In the genomic region with DNA sequence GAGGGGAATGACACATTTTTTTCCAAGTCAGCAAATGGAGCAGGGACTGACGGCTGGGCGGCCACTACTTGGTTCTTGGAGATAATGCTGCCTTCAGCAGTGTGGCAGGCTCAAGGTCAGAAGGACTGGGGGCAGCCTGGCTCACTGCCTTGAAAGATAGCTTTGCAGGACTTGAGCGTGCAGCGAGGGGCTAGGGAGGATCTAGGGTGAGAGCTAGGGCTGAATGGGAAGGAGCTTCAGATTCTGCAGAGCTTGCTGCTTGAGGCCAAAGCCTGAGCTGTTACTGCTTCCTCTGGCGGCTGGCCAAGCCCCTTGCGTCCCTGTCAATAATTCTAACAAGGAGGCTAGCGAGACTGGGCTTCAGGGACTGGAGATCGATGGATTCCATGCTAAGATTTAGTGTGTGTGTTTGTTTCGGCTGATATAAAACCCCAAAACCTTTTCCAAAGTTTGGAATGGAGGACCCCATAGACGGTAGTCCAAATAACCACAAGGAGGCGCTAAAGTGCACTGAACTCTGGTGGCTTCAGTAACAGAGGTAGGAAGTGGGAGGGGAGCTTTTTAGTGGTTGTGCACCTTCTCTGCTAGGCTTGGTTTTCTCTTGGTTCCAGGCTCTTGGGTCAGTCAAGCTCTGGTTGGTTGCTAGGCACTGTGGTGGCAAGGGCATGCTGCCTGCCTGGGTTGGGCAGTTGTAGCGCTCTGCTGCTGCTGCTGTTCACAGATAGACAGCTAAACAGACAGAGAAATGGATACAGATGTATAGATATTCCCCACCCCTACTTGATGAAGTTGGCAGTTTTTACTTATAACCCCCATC, we compare ENCODE assay signal across 8 mouse cellular contexts. TPM values are rescaled to one million over a fixed set of nuclear protein-coding genes. Genes with fewer than 3 reads are reported as not detected.
DNase-seq lines count a peak whose midpoint lies in the region; ATAC-seq and TF ChIP-seq lines count a peak whose summit lies in the region.

No protein-coding gene starts in this region.

- H3K9me3 ChIP-seq in forebrain, embryonic 12.5 days, result no peaks in the 10 kb centered on the region
- H3K9me3 ChIP-seq in liver, postnatal 0 days (ENCODE audit: low read length), result no peaks in the 10 kb centered on the region
- no peaks in the 10 kb centered on the region for H3K9me3 ChIP-seq in neural tube, embryonic 13.5 days

- WGBS in forebrain, embryonic 12.5 days, result 19% methylated on average over 12 of the region's 12 CpGs
- WGBS in liver, postnatal 0 days (ENCODE audit: insufficient replicate concordance), result 28% methylated on average over 12 of the region's 12 CpGs
- 17% methylated on average over 12 of the region's 12 CpGs for WGBS in neural tube, embryonic 13.5 days

- intact Hi-C loops in heart, postnatal 10 days (cut with DNase I), result loop anchor here (1.0 to 2.0 kb wide), 2 partner anchors 29 to 354 kb away; no protein-coding TSS in a partner anchor

- H3K36me3 ChIP-seq in forebrain, embryonic 12.5 days (replicated peaks), result peaks cover 62% of the 10 kb centered on the region
- H3K36me3 ChIP-seq in liver, postnatal 0 days (replicated peaks; ENCODE audit: insufficient read depth, low read length), result peaks cover 69% of the 10 kb centered on the region
- H3K36me3 ChIP-seq in neural tube, embryonic 13.5 days, result peaks cover 54% of the 10 kb centered on the region

- DNase-seq in ES-CJ7 (ENCODE audit: low read depth, low spot score), result peak; percentile 89
- peak; percentile 39 for DNase-seq in c-Kit-negative CD71-positive TER-119-positive erythroid progenitor cells, embryonic 14.5 days (ENCODE audit: low read depth, low spot score)
- DNase-seq in heart, postnatal 10 days, result peak; percentile 88 to 89
- peak; percentile 86 to 87 for DNase-seq in kidney, postnatal 36 days
- DNase-seq in liver, postnatal 0 days, result peak; percentile 61
- DNase-seq in testis, postnatal 14 days (ENCODE audit: low spot score), result peak; percentile 84

- H3K27me3 ChIP-seq in forebrain, embryonic 12.5 days, result no peaks in the 10 kb centered on the region
- no peaks in the 10 kb centered on the region for H3K27me3 ChIP-seq in liver, postnatal 0 days (ENCODE audit: insufficient read depth, low read length)
- no peaks in the 10 kb centered on the region for H3K27me3 ChIP-seq in neural tube, embryonic 13.5 days

- peaks cover 48% of the 10 kb centered on the region for H3K4me1 ChIP-seq in forebrain, embryonic 12.5 days
- H3K4me1 ChIP-seq in liver, postnatal 0 days (ENCODE audit: insufficient read depth), result peaks cover 47% of the 10 kb centered on the region
- H3K4me1 ChIP-seq in neural tube, embryonic 13.5 days (replicated peaks), result peaks cover 63% of the 10 kb centered on the region

- no peak overlapping the region for H3K4me3 ChIP-seq in forebrain, embryonic 12.5 days (replicated peaks)
- 0 out of 2 replicates have a peak overlapping the region, but pooled peaks have one; percentile 11 for H3K4me3 ChIP-seq in liver, postnatal 0 days (ENCODE audit: low read depth, low read length)
- H3K4me3 ChIP-seq in neural tube, embryonic 13.5 days, result 0 out of 2 replicates have a peak overlapping the region, but pooled peaks have one; percentile 3

- peak; percentile 89 for TF ChIP-seq CTCF in liver, postnatal 0 days (IDR thresholded peaks at IDR 0.05; ENCODE audit: low read depth)

- peak; percentile 37 for ATAC-seq in forebrain, embryonic 12.5 days (ENCODE audit: low FRiP score)
- peak; percentile 63 for ATAC-seq in liver, postnatal 0 days
- peak; percentile 55 for ATAC-seq in neural tube, embryonic 13.5 days (ENCODE audit: low read depth)

- no peak for TF ChIP-seq EP300 in liver, postnatal 0 days (IDR thresholded peaks at IDR 0.05; ENCODE audit: low read depth)

- 0 out of 2 replicates have a peak overlapping the region, but pooled peaks have one; percentile 7 for H3K9ac ChIP-seq in forebrain, embryonic 12.5 days
- H3K9ac ChIP-seq in liver, postnatal 0 days (replicated peaks), result peak overlapping the region; percentile 44; the same call in 1 of the 2 replicates
- peak overlapping the region; percentile 74 for H3K9ac ChIP-seq in neural tube, embryonic 13.5 days

- H3K4me2 ChIP-seq in forebrain, embryonic 12.5 days, result peak overlapping the region; percentile 43
- peak overlapping the region; percentile 55 for H3K4me2 ChIP-seq in liver, postnatal 0 days (ENCODE audit: low read depth, low read length)
- H3K4me2 ChIP-seq in neural tube, embryonic 13.5 days, result peak overlapping the region; percentile 48

- H3K27ac ChIP-seq in forebrain, embryonic 12.5 days, result peak overlapping the region; percentile 98
- H3K27ac ChIP-seq in liver, postnatal 0 days (ENCODE audit: low read depth), result peak overlapping the region; percentile 95
- peak overlapping the region; percentile 99 for H3K27ac ChIP-seq in neural tube, embryonic 13.5 days (replicated peaks)

RNA-seq across cellular contexts. Expression of a gene that starts 25.1 kb away (rescaled TPM):
- polyA plus RNA-seq in forebrain, embryonic 12.5 days (2016; fragmentation: Nextera tagmentation; extraction: Ambion mirVana), result 131 and 144 TPM in 2 replicates
- total RNA-seq in heart, postnatal 10 days (2021), result 100 to 1,000 TPM; 125 to 133 TPM
- polyA plus RNA-seq in liver, postnatal 0 days (2015; fragmentation: Nextera tagmentation; extraction: Ambion mirVana), result 65.6 and 76.8 TPM in 2 replicates
- polyA plus RNA-seq in neural tube, embryonic 13.5 days (2015; fragmentation: Nextera tagmentation; extraction: Ambion mirVana), result 124 and 126 TPM in 2 replicates

RNA-seq across cellular contexts. Expression of a gene that starts 25.3 kb away (rescaled TPM):
- polyA plus RNA-seq in forebrain, embryonic 12.5 days (2016; fragmentation: Nextera tagmentation; extraction: Ambion mirVana), result 22.5 and 23.0 TPM in 2 replicates
- total RNA-seq in heart, postnatal 10 days (2021), result 100 to 1,000 TPM; 448 to 485 TPM
- polyA plus RNA-seq in liver, postnatal 0 days (2015; fragmentation: Nextera tagmentation; extraction: Ambion mirVana), result 57.5 and 64.3 TPM in 2 replicates
- polyA plus RNA-seq in neural tube, embryonic 13.5 days (2015; fragmentation: Nextera tagmentation; extraction: Ambion mirVana), result 22.2 and 23.0 TPM in 2 replicates

RNA-seq across cellular contexts. Expression of a gene that starts 33.1 kb away (rescaled TPM):
- 2.3 and 2.7 TPM in 2 replicates for polyA plus RNA-seq in forebrain, embryonic 12.5 days (2016; fragmentation: Nextera tagmentation; extraction: Ambion mirVana)
- total RNA-seq in heart, postnatal 10 days (2021), result 10 to 100 TPM in 1 of 2 experiments, 1 to 10 TPM in 1; 9.5 to 12.2 TPM
- polyA plus RNA-seq in liver, postnatal 0 days (2015; fragmentation: Nextera tagmentation; extraction: Ambion mirVana), result 0.31 and 0.69 TPM in 2 replicates
- polyA plus RNA-seq in neural tube, embryonic 13.5 days (2015; fragmentation: Nextera tagmentation; extraction: Ambion mirVana), result 2.1 and 3.1 TPM in 2 replicates

RNA-seq across cellular contexts. Expression of a gene that starts 48.9 kb away (rescaled TPM):
- 51.4 and 52.3 TPM in 2 replicates for polyA plus RNA-seq in forebrain, embryonic 12.5 days (2016; fragmentation: Nextera tagmentation; extraction: Ambion mirVana)
- total RNA-seq in heart, postnatal 10 days (2021), result 10 to 100 TPM; 11.6 to 14.7 TPM
- polyA plus RNA-seq in liver, postnatal 0 days (2015; fragmentation: Nextera tagmentation; extraction: Ambion mirVana), result 12.0 and 12.2 TPM in 2 replicates
- polyA plus RNA-seq in neural tube, embryonic 13.5 days (2015; fragmentation: Nextera tagmentation; extraction: Ambion mirVana), result 51.4 and 52.0 TPM in 2 replicates

Comparison
In these comparisons a context has a peak if more than half of its experiments do, and no peak if none do; other contexts are left out.
1. DNase-seq: peak in every context shown above with its lines; median percentile 89 in ES-CJ7; 88 in heart, postnatal 10 days; 86 in kidney, postnatal 36 days; 84 in testis, postnatal 14 days; 61 in liver, postnatal 0 days; 39 in c-Kit-negative CD71-positive TER-119-positive erythroid progenitor cells, embryonic 14.5 days.
2. H3K9ac ChIP-seq: peak in every context shown above with its lines; median percentile 74 in neural tube, embryonic 13.5 days; 44 in liver, postnatal 0 days; 7 in forebrain, embryonic 12.5 days.